Mouse (Mus musculus) left cerebral cortex, postnatal 36 days (tissue): ENCODE measurements around the gene Arid1a. TPM values are rescaled to one million over a fixed set of nuclear protein-coding genes. Genes with fewer than 3 reads are reported as not detected.
"Not testable (repeated sequence)": the region's sequence is repeated elsewhere in the genome, so short reads cannot be mapped to it uniquely, and the experiment has no call there.

Source experiments
- DNase-seq, 2 experiments: peaks; one replicate each; pipeline ENCODE4 v3.0.0; 2021 to 2022; ENCODE audit warnings: low spot score in 2 of 2, mixed read lengths in 1 of 2
- intact Hi-C: fragments of 180-260 bp; cut with DNase I; formaldehyde crosslinking; loops from one replicate; pipeline ENCODE4 v1.15.1; 2025
- total RNA-seq, 2 experiments: library from RNA; stranded (reverse); gene quantifications; 2 replicates each; pipeline ENCODE4 v1.2.3; 2021

The Arid1a gene
- total RNA-seq, 2 experiments from 2014 or later = 76.5 to 96.1 TPM

- DNase-seq = peak in 1 of 2 experiments; percentile 33
- intact Hi-C loops = no loop called here
Observed at GRCm38 (mm10) chr4:133659497-133660192, 96.9 kb downstream of the Arid1a start.

GRCm38 (mm10) chr4:133658729-133659128 lies 97.8 kb downstream of the Arid1a start:
- intact Hi-C loops = no loop called here
- DNase-seq = no peak

GRCm38 (mm10) chr4:133657829-133658458 lies 98.6 kb downstream of the Arid1a start:
- no peak for DNase-seq
- intact Hi-C loops = no loop called here

- no peak for DNase-seq
- intact Hi-C loops = no loop called here
Observed at GRCm38 (mm10) chr4:133656997-133657396, 99.6 kb downstream of the Arid1a start.

- no peak for DNase-seq
- intact Hi-C loops = no loop called here
Observed at GRCm38 (mm10) chr4:133656294-133656693, 100.3 kb downstream of the Arid1a start.

GRCm38 (mm10) chr4:133654070-133654469 lies 102.5 kb downstream of the Arid1a start:
- intact Hi-C loops = loop anchor here (5.0 kb wide), 1 partner anchor 62 kb away; no protein-coding TSS in a partner anchor
- DNase-seq = not testable (repeated sequence)

GRCm38 (mm10) chr4:133652746-133653145 lies 103.8 kb downstream of the Arid1a start:
- no peak for DNase-seq
- intact Hi-C loops = loop anchor here (5.0 kb wide), 1 partner anchor 60 kb away; no protein-coding TSS in a partner anchor

- DNase-seq = no peak
- intact Hi-C loops = loop anchor here (5.0 kb wide), 1 partner anchor 60 kb away; no protein-coding TSS in a partner anchor
Observed at GRCm38 (mm10) chr4:133651986-133652385, 104.6 kb downstream of the Arid1a start.

GRCm38 (mm10) chr4:133651445-133651844 lies 105.1 kb downstream of the Arid1a start:
- no peak for DNase-seq
- intact Hi-C loops = loop anchor here (5.0 kb wide), 1 partner anchor 59 kb away; no protein-coding TSS in a partner anchor

- intact Hi-C loops = loop anchor here (5.0 kb wide), 1 partner anchor 58 kb away; no protein-coding TSS in a partner anchor
- peak; percentile 54 to 76 for DNase-seq
Observed at GRCm38 (mm10) chr4:133649989-133650699, 106.4 kb downstream of the Arid1a start, which contains the start of gene Zdhhc18. Zdhhc18 (minus strand) TSS chr4:133650154.

- intact Hi-C loops, DNase-seq: not testable (repeated sequence)
Observed at GRCm38 (mm10) chr4:133649464-133649863, 107.1 kb downstream of the Arid1a start.

GRCm38 (mm10) chr4:133645680-133646079 lies 110.9 kb downstream of the Arid1a start:
- intact Hi-C loops = no loop called here
- DNase-seq = no peak

GRCm38 (mm10) chr4:133645195-133645594 lies 111.4 kb downstream of the Arid1a start:
- intact Hi-C loops = no loop called here
- DNase-seq = no peak

- DNase-seq = no peak
- intact Hi-C loops = no loop called here
Observed at GRCm38 (mm10) chr4:133634043-133634410, 122.5 kb downstream of the Arid1a start.

GRCm38 (mm10) chr4:133633332-133634042 lies 123.1 kb downstream of the Arid1a start:
- intact Hi-C loops = no loop called here

GRCm38 (mm10) chr4:133632483-133633327 lies 123.9 kb downstream of the Arid1a start:
- intact Hi-C loops = no loop called here
- peak; percentile 50 to 59 for DNase-seq

More at GRCm38 (mm10) chr4:133633332-133634042, 123.1 kb downstream of the Arid1a start:
- DNase-seq = peak; percentile 85 to 90

GRCm38 (mm10) chr4:133631769-133632411 lies 124.7 kb downstream of the Arid1a start:
- intact Hi-C loops = no loop called here
- DNase-seq = no peak
